Mouse (Mus musculus) neural tube, embryonic 10.5 days (tissue): ENCODE data around the gene Ctr9.
A peak's percentile ranks its signal among the peaks of the same experiment; 100 is the strongest.

Source experiments
- DNase-seq: peaks from one replicate; pipeline ENCODE4 v3.0.0-alpha.2; 2017; ENCODE audit warnings: low spot score; ENCODE audit errors: extremely low spot score

Ctr9 gene

DNA sequence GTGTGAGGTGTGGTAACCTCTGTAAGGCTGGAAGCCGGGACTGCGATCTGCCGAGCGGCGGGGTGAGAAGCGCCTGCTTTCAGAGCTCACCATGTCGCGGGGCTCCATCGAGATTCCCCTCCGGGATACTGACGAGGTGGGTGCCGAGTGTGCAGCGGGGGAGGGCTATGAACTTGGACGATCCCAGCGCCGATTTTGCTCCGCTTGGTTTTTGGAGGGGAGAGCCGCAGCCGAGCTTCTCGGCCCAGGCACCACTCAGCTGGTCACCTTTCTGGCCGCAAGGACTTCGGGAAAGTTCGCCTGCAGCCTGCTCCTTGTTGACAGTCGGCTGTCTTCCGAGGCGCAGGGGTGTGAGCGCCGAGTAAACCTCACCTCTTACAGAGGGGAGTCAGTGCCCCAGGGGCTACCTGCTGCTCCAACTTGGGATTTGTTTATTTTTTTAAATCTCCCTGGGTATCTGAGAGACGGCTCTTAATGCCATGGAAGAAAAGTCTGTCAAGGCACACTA lies 349 bp downstream of the Ctr9 start:
- DNase-seq: no peak

DNA sequence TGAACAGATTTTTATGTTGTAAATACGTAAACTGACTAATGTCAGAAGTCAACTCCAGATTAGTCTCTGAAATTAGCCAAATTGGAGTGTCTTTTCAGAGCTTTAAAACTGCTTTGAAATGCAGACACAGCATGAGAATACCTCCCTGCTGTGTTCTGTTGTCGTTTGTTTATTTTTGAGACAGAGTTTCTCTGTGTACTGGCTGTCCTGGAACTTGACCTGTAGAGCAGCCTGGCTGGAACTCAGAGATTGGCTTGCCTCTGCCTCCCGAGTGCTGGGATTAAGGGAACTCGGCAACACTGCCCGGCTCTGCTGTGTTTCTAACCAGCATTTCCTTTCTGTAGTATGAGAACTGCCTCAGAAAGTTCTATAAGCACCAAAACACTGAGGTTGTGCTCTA lies 20.2 kb downstream of the Ctr9 start:
- no peak for DNase-seq

DNA sequence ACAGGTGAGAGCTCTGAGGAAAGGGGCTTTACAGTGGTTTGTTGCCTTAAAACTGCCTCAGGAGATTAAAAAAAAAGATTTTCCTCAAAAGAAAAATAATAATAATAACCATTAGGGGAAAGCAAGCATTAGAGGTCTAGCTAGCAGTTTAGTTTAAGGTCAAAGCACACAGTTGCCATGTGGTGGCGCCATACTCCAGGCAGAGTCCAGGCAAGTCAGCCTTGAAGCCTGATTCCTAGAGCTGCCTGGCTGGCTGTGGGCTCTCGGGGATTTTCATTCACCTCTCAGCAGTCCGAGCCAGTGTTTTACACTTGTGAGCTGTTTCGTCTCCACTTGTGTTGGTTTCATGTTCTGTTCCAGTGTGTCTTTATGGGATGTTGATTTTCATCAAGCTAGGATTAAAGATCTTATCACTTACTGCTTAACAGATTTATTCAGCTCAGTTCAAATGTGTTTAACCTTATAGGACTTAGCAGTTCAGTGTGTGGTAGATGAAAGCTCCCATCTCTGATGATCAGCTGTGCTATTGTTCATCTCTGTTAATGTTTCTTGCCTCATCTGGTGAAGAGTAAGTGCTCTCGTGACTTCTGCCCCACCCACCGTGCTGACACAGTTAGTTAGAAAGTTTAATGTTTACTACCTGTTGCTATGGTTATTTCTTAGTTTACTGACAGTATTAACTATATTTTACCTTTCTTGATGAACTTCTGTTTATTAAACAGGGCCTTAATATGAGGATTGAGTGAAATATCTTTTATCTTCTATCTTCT lies 21.1 kb downstream of the Ctr9 start:
- no peak for DNase-seq

GRCm38 (mm10) chr7:111055221-111055620 lies 26.5 kb downstream of the Ctr9 start:
- no peak for DNase-seq

- DNase-seq: no peak
These were observed 27.4 kb downstream of the Ctr9 start for GRCm38 (mm10) chr7:111055984-111056657.

GRCm38 (mm10) chr7:111059527-111059926 lies 30.8 kb downstream of the Ctr9 start:
- no peak for DNase-seq

DNA sequence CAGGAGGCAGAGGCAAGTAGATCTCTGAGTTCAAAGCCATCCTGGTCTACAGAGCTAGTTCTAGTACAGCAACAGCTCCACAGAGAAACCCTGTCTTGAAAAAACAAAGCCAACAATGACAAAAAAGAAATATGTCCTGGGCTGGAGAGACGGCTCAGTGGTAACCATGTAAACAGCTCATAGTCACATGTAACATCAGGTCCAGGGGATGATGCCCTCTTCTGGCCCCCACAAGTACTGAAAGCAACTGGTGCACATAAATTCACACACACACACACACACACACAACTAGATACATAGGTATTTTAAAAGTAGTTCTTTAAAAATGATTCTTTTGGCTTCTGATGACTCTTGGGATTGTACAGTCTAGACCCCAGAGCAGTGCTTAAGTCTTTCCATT lies 34.2 kb downstream of the Ctr9 start:
- no peak for DNase-seq

DNA sequence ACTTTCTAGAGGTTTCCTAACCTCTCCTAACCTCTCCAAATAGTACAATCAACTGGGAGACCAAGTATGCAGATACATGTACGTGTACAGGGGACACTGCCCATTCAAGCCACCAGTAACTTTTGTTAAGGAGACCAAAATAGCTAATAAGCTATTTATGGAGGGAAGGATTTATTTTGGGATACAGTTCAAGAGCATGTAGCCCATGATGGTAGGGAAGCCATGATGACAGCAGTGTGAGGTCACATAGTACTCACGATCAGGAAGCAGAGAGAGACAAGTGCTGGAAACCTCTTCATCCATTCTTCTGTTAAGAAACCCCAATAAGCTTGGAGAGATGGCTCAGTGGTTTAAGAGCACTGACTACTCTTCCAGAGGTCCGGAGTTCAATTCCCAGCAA lies 39.4 kb downstream of the Ctr9 start:
- DNase-seq: no peak

DNA sequence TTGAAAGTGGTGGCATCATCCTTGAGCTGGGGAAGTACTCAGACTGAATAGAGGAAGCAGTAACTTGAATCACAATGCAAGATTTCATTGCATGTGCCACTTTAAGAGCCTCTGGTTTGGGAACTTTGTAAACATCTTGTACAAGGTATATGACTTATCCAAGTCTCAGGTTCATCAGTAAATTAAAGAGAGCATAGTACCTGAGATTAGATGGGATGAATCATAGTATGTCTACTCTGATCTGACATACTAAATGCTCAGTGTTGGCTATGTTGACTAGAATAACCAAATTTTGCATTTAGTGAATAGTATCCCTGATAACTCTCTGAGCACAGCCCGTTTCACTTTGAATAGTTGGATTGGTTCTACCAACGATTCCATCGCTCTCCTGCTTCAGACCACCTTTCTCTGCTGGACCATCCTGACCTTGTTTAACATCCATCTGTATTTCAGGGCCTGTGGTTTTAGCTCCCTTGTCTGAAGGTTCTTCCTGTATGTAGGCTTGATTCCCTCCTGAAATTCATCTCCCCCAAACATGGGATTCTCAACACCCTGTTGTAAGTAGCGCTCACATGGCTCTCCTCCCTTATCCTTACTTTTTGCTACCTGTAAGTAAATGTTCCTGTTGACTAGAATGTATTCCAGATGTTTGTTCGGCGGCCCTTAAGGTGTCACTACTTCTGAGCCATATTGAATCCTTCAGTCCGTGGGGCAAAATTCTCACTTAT lies 40.9 kb downstream of the Ctr9 start:
- DNase-seq: peak; percentile 42

- no peak for DNase-seq
These were observed 41.4 kb downstream of the Ctr9 start for GRCm38 (mm10) chr7:111070167-111070496.

DNA sequence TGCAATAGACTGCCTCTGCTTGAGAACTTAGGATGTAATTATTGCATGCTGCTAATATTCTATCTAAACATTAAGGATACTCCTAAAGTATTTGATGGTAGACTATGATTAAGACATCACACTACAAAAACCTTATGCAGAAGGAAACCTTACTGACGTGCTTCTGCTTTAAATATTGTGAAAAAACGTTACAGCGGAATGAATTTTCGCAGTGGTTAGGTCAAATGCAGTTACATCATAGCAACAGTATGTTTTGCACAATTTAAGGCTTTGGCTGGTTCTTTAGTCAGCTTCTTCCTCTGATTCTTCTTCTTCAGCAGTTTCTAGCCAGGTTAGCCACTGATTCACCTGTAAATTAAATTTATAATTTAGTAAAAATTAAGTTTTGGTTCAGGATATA lies 43.7 kb downstream of the Ctr9 start:
- DNase-seq: no peak

DNA sequence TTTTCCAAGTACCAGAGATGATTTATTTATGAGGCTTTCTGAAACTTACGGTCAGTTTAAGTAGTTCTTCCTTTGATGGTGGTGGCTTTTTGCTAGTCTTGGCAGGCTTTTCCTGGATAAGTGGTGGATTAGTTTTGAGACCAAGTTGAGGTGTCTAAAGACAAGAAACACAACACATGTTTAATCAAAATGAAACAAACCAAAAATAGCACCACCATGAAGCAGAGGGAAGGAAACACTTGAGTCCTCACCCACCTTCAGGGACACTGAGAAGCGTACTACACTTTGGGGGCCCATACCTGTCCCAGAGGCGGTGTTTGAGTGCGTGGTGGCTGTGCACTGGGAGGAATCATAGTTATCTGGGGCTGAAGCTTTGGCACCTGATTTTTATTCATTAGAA lies 46.5 kb downstream of the Ctr9 start:
- DNase-seq: no peak

DNA sequence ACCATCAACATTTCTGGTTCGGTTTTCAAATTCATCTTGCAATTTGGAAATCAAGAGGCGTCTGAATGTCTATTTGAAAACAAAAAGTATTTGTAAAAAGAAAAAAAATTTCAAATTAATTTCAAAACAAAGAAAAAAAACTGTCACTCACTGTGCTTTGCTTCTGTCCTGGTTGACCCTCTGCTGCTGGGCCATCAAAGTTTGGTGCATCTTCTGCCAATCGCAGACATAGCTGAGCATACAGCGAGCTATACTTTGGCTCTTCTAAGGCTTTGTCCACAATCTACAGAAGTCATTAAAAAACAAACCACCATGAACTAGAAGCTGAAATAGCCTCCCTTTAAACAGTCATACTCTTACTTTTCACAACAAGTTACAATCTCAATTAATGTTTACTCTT lies 49.5 kb downstream of the Ctr9 start:
- DNase-seq: no peak

DNA sequence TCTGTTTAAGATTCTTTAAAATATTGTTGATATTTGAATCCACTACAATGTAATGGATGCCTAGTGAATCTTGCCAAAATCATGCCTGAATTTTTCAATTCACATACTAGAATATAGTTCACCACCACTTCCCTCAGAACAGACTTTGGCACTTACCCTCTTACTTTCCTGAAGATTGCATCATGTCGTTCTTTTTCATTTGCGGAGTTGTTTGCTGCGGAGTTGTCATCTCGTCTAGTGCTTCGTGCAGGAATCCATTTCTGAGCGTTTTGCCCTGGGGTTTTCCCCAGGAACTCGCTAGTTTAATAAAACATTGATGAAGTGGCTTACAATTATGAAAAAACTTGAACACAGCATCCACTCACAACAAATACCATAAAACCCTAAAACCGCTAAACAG lies 51.3 kb downstream of the Ctr9 start:
- no peak for DNase-seq

DNA sequence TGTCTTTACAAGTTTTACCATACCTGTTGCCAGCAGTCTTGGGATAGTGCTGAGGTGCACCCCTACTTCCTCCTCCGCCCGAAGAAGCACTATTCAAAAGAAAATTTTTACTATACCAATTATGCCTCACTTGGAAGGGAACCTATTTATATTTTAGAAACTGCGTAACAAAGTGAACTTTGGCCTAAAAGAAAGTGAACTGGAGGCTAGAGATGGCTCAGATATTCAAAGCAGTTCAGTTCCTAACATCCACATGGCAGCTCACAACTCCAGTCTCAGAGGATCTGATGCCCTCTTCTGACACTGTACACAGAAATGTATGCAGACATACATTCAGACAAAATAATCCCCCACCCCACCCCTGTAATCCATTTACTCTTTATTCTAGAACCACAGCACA lies 52.1 kb downstream of the Ctr9 start:
- DNase-seq: no peak

DNA sequence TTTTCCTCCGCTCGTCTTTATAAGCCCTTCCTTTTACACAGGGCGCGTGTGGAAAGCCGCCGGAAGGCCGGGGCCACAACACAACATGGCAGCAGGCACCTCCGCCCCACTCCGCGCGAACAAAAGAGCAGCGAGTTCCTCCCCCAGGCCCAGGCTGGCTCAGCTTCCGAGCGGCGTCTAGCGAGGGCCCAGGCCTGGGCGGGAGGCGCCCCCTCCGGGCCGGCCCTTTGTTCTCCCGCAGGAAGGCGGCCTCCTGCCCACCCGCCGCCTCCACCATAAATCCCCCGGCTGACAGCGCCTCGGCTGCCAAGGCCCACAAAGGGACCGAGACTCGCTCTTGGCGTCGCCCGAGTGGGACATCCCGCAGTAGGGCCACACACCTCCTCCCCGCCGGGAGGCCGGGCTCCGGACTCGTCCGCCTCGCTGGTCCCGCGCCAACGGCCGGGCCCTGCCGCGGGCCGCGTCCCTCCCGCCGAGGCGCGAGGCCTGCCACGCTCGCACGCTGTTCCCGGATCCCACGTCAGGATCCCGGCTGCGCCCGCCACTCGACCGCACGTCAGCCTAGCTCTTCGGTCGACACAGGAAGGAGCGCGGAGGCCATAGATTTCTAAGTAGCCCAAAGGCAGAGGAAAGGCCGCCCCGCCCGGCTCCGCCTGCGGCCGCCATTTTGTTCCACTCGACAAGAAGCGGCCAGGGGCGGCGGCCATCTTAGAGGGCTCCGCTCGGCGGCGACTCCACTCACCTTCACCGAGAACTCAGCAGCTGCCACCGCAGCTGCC lies 53.5 kb downstream of the Ctr9 start:
- peak; percentile 84 for DNase-seq

DNA sequence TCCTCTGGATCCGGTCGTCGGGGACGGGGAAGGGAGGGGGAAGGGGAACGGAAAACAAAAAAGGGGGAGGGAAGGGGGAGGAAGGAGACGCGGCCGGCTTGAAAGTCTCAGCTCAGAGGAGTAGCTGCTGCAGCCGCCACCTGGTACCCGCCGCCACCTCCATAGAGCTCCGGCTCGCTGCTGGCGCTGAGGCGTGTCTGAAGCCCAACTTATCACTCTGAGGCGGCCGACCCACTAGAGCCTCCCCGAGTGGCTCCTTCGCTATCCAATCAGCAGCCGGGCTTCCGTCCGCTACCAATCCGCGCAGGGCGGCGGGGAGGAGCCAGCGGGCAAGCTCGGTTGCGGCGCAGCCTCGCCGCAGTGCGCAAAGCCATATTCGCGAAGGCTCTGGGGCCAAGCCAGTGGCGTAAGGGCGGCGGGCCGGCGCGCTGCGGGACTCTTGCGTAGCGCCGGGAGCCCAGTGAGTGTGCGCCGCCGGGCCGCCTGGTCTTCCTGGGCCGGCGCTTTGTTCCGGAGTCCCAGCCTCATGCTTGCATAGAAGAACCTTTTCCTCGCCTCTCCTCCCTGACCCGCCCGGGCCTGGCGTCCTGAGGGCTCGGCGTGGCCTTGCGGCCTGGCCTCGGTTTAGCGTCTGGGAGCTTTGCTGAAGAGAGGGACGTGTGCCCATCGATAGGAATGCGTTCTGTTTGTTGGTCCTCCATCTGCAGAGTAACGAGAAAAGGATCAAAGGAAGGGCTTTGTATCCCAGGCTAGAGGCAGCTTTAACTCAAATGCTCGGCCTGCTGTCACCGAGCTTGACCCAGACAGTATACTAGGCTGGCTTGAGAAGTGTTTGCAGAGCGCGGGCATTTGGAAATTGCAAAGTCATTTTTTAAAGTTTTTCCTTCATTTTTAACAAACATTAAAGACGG lies 54.3 kb downstream of the Ctr9 start, which contains the start of gene Eif4g2:
Eif4g2 (minus strand) TSS at position 209 of the 911 bp plus-strand sequence.
- peak; percentile 98 for DNase-seq

DNA sequence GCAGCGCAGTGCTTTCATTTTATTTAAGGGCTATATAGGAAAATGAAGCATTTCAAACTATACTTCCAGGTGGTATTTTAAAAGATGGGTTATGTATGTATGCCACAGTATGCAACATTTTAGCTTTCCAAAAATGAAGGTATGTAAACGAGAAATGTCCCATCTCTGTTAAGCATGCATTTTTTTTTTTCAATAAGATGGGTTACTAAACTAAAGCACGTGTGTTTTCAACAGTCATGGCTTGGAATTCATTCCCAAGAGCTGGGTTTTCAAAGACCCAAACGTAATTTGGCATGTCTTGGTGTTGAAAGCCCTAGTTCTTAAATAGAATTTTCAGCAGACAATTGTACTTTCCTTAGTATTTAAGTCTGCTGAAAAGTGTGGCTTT lies 55.0 kb downstream of the Ctr9 start:
- no peak for DNase-seq

DNA sequence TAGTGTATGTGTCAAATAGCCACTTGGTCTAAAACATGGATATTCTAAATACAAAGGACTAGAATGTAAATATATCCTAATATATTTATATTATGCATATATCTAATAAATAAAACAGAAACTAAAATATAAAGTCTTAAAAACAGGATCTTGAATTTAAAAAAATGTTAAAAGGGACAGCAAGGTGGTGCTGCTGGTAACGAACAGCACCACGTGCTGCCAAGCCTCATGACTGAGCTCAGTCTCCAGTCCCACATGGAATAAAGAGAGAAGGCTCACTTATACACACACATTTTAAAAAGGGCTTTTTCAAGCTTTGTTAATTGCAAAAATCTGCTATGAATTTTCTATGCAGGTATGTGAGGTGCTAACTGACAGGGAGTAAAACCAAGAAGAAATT lies 55.7 kb downstream of the Ctr9 start:
- no peak for DNase-seq

DNA sequence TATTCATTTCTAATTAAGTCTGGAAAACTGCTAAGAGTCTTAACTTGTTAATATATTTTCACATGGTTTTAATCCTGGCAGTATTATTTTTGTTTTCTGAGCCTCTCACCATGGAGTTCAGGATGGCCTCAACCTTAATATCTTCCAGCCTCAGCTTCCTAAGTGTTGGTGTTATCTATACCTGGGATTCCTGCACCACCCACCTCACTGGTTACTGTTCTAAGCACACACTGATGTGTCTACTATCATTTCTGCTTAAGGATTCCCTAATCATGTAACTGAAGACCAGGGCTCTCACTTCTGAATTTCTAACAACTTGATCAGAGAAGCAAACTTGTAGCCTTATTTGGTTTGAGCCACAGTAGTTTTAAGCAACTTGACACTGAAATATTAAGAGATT lies 56.4 kb downstream of the Ctr9 start:
- DNase-seq: no peak

DNA sequence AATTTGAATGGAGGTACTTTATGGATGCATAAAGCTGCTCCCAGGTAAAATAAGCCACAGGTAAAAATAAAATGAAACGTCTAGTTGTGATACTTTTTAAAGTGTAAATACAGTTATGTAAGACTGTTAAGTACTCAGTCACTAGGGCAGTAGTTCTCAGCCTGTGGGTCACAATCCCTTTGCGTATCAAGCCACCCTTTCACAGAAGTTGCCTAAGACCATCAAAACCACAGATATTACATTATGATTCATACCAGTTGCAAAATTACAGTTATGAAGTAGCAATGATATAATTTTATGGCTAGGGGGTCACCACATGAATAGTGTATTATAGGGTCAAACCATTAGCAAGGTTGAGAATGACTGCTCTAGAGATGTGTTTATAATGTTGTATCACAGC lies 66.4 kb downstream of the Ctr9 start:
- no peak for DNase-seq
